Mouse (Mus musculus) ES-Bruce4 (cell line): Measurements from ENCODE around the gene Acadvl. TPM values are rescaled to one million over a fixed set of nuclear protein-coding genes. Genes with fewer than 3 reads are reported as not detected.
A peak's percentile ranks its signal among the peaks of the same experiment; 100 is the strongest.

Source experiments
- H3K27ac ChIP-seq: 2 replicates; pipeline ENCODE4 v1.5.1; 2012; ENCODE audit warnings: low read length, inconsistent platforms; ENCODE audit not compliant: insufficient read depth
- H3K27me3 ChIP-seq: 2 replicates; pipeline ENCODE4 v1.6.1; 2012; ENCODE audit warnings: mild to moderate bottlenecking, low read length, inconsistent platforms; ENCODE audit not compliant: control insufficient read depth, poor library complexity, insufficient read depth, severe bottlenecking
- H3K36me3 ChIP-seq: 2 replicates; pipeline ENCODE4 v1.6.1; 2012; ENCODE audit warnings: inconsistent platforms, mild to moderate bottlenecking, low read length, moderate library complexity; ENCODE audit not compliant: control insufficient read depth, poor library complexity, insufficient read depth, severe bottlenecking
- H3K4me1 ChIP-seq: one replicate; pipeline ENCODE4 v1.8.1; 2011; ENCODE audit warnings: low read length; ENCODE audit not compliant: control insufficient read depth, insufficient read depth
- H3K4me3 ChIP-seq: 2 replicates; pipeline ENCODE4 v1.5.1; 2011; ENCODE audit warnings: low read depth, mild to moderate bottlenecking, low read length
- H3K9ac ChIP-seq: 2 replicates; pipeline ENCODE4 v1.6.1; 2012; ENCODE audit warnings: low read depth, mild to moderate bottlenecking, inconsistent platforms; ENCODE audit not compliant: poor library complexity, severe bottlenecking
- H3K9me3 ChIP-seq: replicated peaks from 2 replicates; pipeline ENCODE4 v1.6.1; 2012; ENCODE audit warnings: mild to moderate bottlenecking, low read length, inconsistent platforms; ENCODE audit not compliant: control insufficient read depth, poor library complexity, insufficient read depth, severe bottlenecking
- CTCF ChIP-seq: IDR thresholded peaks from one replicate; pipeline ENCODE4 v1.8.1; 2011; ENCODE audit warnings: low read depth, low read length
- EP300 ChIP-seq: IDR thresholded peaks from 2 replicates; pipeline ENCODE4 v1.6.1; 2011; ENCODE audit warnings: low read depth, low read length; ENCODE audit not compliant: insufficient read depth
- POLR2A ChIP-seq: IDR thresholded peaks from one replicate; pipeline ENCODE4 v1.8.1; 2011; ENCODE audit warnings: low read length; ENCODE audit not compliant: insufficient read depth
- polyA plus RNA-seq: library from polyadenylated mRNA; stranded (reverse); fragments of >200 nt; gene quantifications from 2 replicates; pipeline ENCODE4 v1.2.4, GENCODE M21; 2011; ENCODE audit warnings: low read depth; ENCODE audit not compliant: missing spikeins, insufficient read depth, insufficient read length

Gene Acadvl
- polyA plus RNA-seq, 1 experiment: 19.8 TPM

DNA sequence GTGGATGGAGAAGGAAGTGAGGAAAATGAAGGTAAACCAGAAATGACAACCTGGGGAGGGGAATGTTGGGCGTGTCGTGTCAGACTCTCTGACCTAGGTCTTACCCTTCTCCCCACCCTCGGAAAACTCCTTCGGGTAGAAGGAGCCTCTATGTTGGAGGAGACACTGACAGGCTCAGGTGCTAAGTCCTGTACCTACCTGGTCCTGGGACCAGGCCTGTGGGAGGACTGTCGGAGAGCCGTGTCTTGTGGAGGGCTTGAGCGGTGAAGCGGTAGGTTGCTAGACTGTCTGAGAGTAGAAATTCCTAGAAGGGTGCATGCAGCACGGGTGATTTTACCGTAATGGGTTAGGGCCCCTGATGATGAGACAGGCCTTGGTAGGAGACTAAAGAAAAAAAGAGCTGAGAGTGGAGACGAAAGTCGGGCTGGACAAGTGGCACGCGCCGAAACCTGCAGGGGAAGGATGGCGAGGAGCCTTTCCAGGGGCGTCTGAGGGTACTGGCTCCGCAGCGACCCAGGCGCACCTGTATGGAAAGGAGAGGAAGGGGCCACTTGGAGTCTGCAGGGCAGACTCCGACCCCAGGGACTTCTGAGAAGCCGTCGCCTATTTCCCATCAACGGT is 50.5 kb downstream of the Acadvl start, which contains the start of gene Cldn7:
TSS of gene Cldn7 (plus strand) at position 130 of the 621 bp plus-strand sequence.
- Histone ChIP-seq H3K4me3 (peak within 1 kb of the TSS; percentile 68), H3K4me1 (no peaks in the 10 kb centered on the region), H3K27me3 (no peaks in the 10 kb centered on the region), H3K36me3 (peaks cover 17% of the 10 kb centered on the region), H3K27ac (peak within 1 kb of the TSS; percentile 23; the same call in 1 of the 2 replicates), H3K9me3 (no peaks in the 10 kb centered on the region), H3K9ac (peak within 1 kb of the TSS; percentile 49)
- TF ChIP-seq POLR2A: no peak
- no peak for TF ChIP-seq EP300

DNA sequence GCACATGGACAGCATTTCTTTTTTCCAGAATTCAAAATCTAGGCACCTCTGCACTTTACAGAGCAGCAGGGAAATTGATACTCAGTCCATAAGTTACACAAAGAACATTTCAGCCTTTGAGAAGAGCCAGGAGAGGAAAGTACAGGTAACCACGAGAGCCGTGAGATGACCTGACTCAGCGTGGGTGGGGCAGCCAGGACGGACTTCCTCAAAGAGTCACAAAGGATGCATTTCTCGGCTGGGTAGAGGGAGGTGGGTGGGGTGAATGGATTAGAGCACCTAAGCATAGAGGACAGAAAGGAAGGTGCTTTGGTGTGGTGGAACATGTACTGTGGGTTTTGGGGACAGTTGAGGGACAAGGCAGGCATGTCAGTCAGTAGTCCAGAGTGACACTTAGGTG is 53.4 kb downstream of the Acadvl start:
- H3K36me3 ChIP-seq: no peaks in the 10 kb centered on the region
- no peak overlapping the region for H3K9ac ChIP-seq
- no peaks in the 10 kb centered on the region for H3K9me3 ChIP-seq
- TF ChIP-seq CTCF (no peak), EP300 (no peak), POLR2A (no peak)
- no peaks in the 10 kb centered on the region for H3K27me3 ChIP-seq
- H3K27ac ChIP-seq: no peak overlapping the region
- no peak overlapping the region for H3K4me3 ChIP-seq
- no peaks in the 10 kb centered on the region for H3K4me1 ChIP-seq

DNA sequence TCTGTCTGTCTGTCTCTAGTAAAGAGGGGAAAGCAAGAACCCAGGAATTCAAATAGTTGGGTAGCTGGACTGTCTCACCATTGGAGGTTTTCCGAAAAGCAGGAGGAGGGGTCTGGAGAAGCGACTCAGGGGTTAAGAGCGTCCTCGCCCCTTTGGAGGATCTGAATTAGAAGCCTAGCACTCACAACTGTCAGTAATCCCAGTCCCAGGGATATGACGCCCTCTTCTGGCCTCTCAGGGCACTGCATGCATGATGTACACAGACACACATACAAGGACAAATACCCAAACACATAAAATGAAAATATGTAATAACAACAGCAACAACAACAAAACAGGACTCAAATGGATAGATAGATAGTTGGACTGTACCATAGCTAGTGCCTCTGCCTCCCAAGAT is 54.6 kb downstream of the Acadvl start:
- TF ChIP-seq POLR2A (no peak), CTCF (peak; percentile 73)
- no peaks in the 10 kb centered on the region for H3K27me3 ChIP-seq
- H3K9ac ChIP-seq: no peak overlapping the region
- no peaks in the 10 kb centered on the region for H3K4me1 ChIP-seq
- H3K9me3 ChIP-seq: no peaks in the 10 kb centered on the region
- H3K36me3 ChIP-seq: no peaks in the 10 kb centered on the region
- H3K27ac ChIP-seq: no peak overlapping the region
- H3K4me3 ChIP-seq: no peak overlapping the region

Other genes with a start within 250 kb of the Acadvl start
- gene Zbtb4, start 249.5 kb downstream of the Acadvl start, polyA plus RNA-seq: 3.6 and 4.8 TPM in 2 replicates
- gene Chrnb1, start 219.5 kb downstream of the Acadvl start, polyA plus RNA-seq: 10.1 and 12.1 TPM in 2 replicates
- 1.8 and 2.5 TPM in 2 replicates for gene Fgf11, start 213.6 kb downstream of the Acadvl start, polyA plus RNA-seq
- 10.1 and 11.6 TPM in 2 replicates for gene Tmem102, start 209.8 kb downstream of the Acadvl start, polyA plus RNA-seq
- not detected in 2 replicates for gene Gm39566, start 200.1 kb downstream of the Acadvl start, polyA plus RNA-seq
- not detected in 2 replicates for gene Spem2, start 196.9 kb downstream of the Acadvl start, polyA plus RNA-seq
- not detected in 2 replicates for gene Spem1, start 193.2 kb downstream of the Acadvl start, polyA plus RNA-seq
- 19.6 and 25.4 TPM in 2 replicates for gene Nlgn2, start 177.6 kb downstream of the Acadvl start, polyA plus RNA-seq
- 97.1 and 103 TPM in 2 replicates for gene Tmem256, start 176.9 kb downstream of the Acadvl start, polyA plus RNA-seq
- 27.2 and 31.2 TPM in 2 replicates for gene Plscr3, start 169.0 kb downstream of the Acadvl start, polyA plus RNA-seq
- gene Tnk1, start 156.7 kb downstream of the Acadvl start, polyA plus RNA-seq: 15.6 and 19.6 TPM in 2 replicates
- not detected in 2 replicates for gene Tmem95, start 137.4 kb downstream of the Acadvl start, polyA plus RNA-seq
- 5.2 and 6.3 TPM in 2 replicates for gene Kctd11, start 134.0 kb downstream of the Acadvl start, polyA plus RNA-seq
- 1.5 and 2.3 TPM in 2 replicates for gene Acap1, start 119.9 kb downstream of the Acadvl start, polyA plus RNA-seq
- 11.6 and 13.1 TPM in 2 replicates for gene 2810408A11Rik, start 114.4 kb downstream of the Acadvl start, polyA plus RNA-seq
- 27.9 and 32.4 TPM in 2 replicates for gene Neurl4, start 114.3 kb downstream of the Acadvl start, polyA plus RNA-seq
- gene Gps2, start 101.5 kb downstream of the Acadvl start, polyA plus RNA-seq: 23.9 and 24.4 TPM in 2 replicates
- gene Eif5a, start 93.5 kb downstream of the Acadvl start, polyA plus RNA-seq: 1,015 and 1,063 TPM in 2 replicates
- gene Ybx2, start 79.6 kb downstream of the Acadvl start, polyA plus RNA-seq: 55.2 and 57.2 TPM in 2 replicates
- 2.7 and 3.2 TPM in 2 replicates for gene Slc2a4, start 67.2 kb downstream of the Acadvl start, polyA plus RNA-seq
- gene Cldn7, start 50.6 kb downstream of the Acadvl start, polyA plus RNA-seq: 106 and 144 TPM in 2 replicates
- gene Ctdnep1, start 34.3 kb downstream of the Acadvl start, polyA plus RNA-seq: 61.9 and 63.4 TPM in 2 replicates
- gene Elp5, start 32.9 kb downstream of the Acadvl start, polyA plus RNA-seq: 77.6 and 80.1 TPM in 2 replicates
- 141 and 144 TPM in 2 replicates for gene Gabarap, start 24.3 kb downstream of the Acadvl start, polyA plus RNA-seq
- 75.6 and 83.0 TPM in 2 replicates for gene Phf23, start 19.6 kb downstream of the Acadvl start, polyA plus RNA-seq
- 60.1 and 63.3 TPM in 2 replicates for gene Dvl2, start 14.8 kb downstream of the Acadvl start, polyA plus RNA-seq
- gene Dlg4, start 1.5 kb upstream of the Acadvl start, polyA plus RNA-seq: 17.1 and 25.7 TPM in 2 replicates
- gene Asgr1, start 38.7 kb upstream of the Acadvl start, polyA plus RNA-seq: not detected in 2 replicates
- not detected in 2 replicates for gene Asgr2, start 77.2 kb upstream of the Acadvl start, polyA plus RNA-seq
- gene Mgl2, start 114.9 kb upstream of the Acadvl start, polyA plus RNA-seq: 0.37 and 0.43 TPM in 2 replicates
- gene Clec10a, start 140.8 kb upstream of the Acadvl start, polyA plus RNA-seq: not detected in 2 replicates
- gene Slc16a11, start 197.3 kb upstream of the Acadvl start, polyA plus RNA-seq: 2.0 and 3.5 TPM in 2 replicates
- gene Slc16a13, start 205.7 kb upstream of the Acadvl start, polyA plus RNA-seq: 8.9 and 11.2 TPM in 2 replicates
- 4.1 TPM in 2 replicates for gene Bcl6b, start 214.4 kb upstream of the Acadvl start, polyA plus RNA-seq
- gene 0610010K14Rik, start 222.5 kb upstream of the Acadvl start, polyA plus RNA-seq: 108 and 126 TPM in 2 replicates
- gene Gm21988, start 224.4 kb upstream of the Acadvl start, polyA plus RNA-seq: 0.55 and 0.65 TPM in 2 replicates
- gene Rnasek, start 224.4 kb upstream of the Acadvl start, polyA plus RNA-seq: 88.5 and 97.8 TPM in 2 replicates
- 1.4 and 2.1 TPM in 2 replicates for gene Alox12, start 239.9 kb upstream of the Acadvl start, polyA plus RNA-seq